Mouse (Mus musculus) R1 (cell line): ENCODE results near the gene Cdkl3.
A peak's percentile ranks its signal among the peaks of the same experiment; 100 is the strongest.

ENCODE experiments used
- DNase-seq: peaks from one replicate; pipeline ENCODE4 v3.0.0-alpha.2; 2018; ENCODE audit warnings: low read depth, low spot score

Cdkl3 gene

GRCm38 (mm10) chr11:52011541-52011940 lies 7.5 kb downstream of the Cdkl3 start:
- no peak for DNase-seq

GRCm38 (mm10) chr11:52018217-52018616 lies 14.2 kb downstream of the Cdkl3 start:
- DNase-seq: no peak

- DNase-seq: peak; percentile 63
Measured at GRCm38 (mm10) chr11:52032356-52032755, 28.3 kb downstream of the Cdkl3 start.

DNA sequence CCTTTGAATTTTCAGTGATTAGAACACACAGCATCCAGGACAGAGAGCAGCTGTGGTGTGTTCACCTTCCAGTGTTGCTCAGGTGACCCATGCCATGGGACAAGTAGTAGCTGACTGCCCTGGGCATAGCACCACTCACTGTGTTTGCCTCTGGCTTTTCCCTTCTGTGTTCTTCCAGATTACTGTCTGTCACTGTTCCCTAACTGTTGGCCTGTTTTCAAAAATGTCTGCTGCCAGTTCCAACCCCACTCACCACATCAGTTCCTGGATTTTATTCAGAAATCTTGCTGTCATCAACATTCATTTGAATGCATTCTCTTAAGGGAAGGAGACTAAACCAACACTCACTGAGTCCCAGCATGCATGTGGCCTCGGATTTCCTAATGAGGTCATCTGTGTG lies 29.9 kb downstream of the Cdkl3 start:
- no peak for DNase-seq

DNA sequence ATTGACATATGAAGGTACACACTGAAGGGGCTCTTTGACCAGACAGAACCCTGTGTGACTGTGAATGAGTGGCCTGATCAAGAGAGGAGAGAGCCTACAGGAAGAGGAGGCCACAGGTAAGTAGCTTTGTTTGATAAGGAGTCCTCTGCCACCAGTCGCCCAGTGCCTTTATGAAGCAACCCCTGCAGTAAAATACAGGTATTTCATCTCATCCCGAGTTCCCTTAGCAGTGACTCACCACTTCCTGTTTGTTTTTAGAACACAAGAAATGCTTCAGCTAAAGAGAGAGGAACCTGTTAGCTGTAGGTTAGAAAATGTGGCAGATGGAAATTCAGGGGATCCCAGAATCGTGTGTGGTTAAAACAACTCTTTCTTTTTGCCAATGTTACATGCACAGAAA lies 31.9 kb downstream of the Cdkl3 start:
- DNase-seq: no peak

DNA sequence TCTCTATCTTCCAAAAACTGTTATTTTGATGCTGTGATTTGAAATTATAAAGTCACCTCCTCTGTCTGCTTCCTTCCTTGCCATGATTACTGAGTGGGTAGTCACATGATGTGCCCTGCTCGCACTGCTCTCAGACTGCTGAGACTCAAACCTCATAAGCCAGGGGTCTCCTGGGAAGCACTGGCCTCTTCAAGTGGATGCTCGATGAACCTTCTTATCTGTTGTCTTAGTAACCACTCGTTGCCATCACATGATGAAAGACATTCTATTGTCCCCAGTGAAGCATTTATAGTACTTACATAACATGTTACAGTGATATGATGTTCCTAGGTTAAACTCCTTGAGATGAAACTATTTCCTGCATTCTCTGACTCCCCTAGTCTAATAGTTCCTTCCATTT lies 33.6 kb downstream of the Cdkl3 start:
- DNase-seq: no peak

GRCm38 (mm10) chr11:52043224-52043623 lies 39.2 kb downstream of the Cdkl3 start:
- no peak for DNase-seq

- peak; percentile 18 for DNase-seq
Measured at GRCm38 (mm10) chr11:52044156-52044555, 40.1 kb downstream of the Cdkl3 start.

- peak; percentile 24 for DNase-seq
Measured at GRCm38 (mm10) chr11:52046446-52047165, 42.6 kb downstream of the Cdkl3 start.

DNA sequence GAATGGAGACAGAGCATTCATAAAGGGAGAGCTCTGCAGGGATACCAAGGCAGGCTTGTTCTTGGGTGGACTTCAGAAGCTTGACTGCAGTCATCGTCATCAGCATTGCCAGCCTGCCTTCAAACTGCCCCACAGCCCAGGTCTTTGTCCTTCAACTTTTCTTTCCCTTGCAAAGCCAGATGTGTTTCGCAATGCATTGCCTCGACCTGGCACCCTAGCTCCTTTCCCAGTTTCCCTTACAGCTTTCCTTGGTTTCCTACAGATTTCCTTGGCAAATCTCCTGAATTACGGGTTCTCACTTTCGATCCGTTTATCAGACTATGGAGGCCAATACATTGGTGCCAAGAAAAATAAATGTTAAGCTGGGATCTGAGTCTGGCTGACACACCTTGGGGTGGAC lies 49.4 kb downstream of the Cdkl3 start:
- DNase-seq: no peak

GRCm38 (mm10) chr11:52054728-52055127 lies 50.7 kb downstream of the Cdkl3 start:
- no peak for DNase-seq

- DNase-seq: no peak
Measured at GRCm38 (mm10) chr11:52056198-52056597, 52.2 kb downstream of the Cdkl3 start.

DNA sequence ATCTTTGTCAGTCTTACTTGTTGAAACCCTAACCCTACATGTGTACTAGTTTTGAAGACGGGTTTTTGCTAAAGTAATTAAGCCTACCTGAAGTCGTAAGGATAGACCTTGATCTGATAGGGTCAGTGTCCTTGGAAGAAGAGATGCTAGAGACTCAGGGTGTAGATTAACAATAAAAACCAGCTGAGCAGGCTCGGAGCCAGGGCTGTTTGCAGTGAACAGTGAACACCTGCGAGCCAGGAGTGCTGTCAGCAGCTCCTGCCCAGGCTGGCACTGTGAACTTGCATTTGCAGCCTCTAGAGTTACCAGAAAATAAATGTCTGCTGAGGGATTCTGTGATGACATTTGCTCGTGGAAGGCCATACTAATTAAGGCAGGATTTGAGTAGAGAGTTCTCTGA lies 55.0 kb downstream of the Cdkl3 start:
- no peak for DNase-seq

DNA sequence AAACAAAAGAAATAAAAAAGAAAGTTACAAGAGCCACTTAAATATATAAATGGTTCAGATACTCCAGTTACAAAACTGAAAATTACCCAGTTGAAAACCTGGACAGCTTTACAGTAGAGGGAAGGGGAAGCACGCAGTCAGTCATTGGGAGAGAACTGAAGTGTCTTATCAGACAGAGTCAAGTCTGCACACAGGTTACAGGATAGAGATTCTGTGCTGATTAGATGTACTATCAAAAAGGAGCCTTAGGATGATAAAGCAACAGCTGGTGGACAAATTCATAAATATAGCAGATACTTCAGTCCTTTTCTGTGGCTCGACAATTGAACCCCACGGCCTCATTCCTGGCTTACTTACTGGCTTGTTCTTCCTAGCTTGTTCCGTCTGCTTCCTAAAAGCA lies 56.3 kb downstream of the Cdkl3 start:
- no peak for DNase-seq

DNA sequence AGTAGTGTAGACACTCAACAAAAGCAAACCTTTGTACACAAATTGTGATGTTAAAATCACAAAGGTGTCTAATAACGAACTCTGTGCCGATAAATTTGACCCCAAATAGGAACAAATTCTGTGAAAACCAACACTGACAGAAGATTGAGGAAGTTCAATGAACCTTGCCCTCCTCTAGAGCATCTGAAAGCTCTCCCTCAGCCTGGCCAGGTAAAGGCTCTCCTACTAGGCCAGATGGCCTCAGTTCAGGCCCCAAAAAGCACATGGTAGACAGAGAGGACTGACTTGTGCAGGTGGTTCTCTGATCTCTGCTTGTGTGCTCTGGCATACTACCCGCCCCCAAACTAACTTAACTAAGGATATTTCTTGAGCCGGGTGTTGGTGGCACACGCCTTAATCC lies 58.4 kb downstream of the Cdkl3 start:
- no peak for DNase-seq

DNA sequence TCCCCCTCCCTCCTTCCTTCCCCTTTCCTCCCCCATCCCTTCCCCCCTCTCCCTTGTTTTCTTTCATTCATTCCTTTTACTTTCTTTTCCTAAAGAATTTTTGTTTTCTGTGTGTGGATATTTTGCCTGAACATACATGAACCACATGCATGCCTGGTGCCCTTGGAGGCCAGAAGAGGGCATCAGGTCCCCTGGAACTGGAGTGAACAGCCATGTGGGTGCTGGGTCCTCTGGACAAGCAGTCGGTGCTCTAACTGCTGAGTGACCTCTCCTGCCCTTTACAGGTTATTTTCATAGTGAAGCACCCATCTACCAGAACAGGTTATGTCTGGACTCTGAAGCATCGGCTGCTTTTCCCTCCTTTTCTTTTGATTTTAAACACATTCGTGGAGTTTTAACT lies 60.4 kb downstream of the Cdkl3 start:
- no peak for DNase-seq

- no peak for DNase-seq
Measured at GRCm38 (mm10) chr11:52065841-52066240, 61.8 kb downstream of the Cdkl3 start.

DNA sequence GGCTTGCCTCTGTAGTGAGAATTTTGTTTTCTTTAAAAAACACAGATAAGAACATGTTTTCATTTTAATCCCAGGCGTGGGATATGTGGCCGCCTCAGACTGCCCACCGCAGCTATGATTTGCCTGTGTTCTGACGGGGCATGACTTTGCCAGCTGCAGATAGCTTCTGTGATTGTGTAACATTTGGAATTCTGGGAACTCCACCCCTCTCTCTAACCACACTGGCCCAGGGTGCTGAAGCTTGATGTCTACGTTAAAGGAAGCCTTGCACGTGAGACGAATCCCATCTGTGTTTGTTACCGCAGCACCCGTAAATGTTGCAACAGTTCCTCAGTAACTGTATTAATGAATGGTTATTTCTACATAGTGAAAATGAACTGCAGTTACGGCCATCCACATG lies 67.7 kb downstream of the Cdkl3 start:
- no peak for DNase-seq

- DNase-seq: no peak
Measured at GRCm38 (mm10) chr11:52073528-52074170, 69.6 kb downstream of the Cdkl3 start.

GRCm38 (mm10) chr11:52074626-52075470 lies 70.8 kb downstream of the Cdkl3 start:
- no peak for DNase-seq

- no peak for DNase-seq
Measured at GRCm38 (mm10) chr11:52075794-52076633, 72.0 kb downstream of the Cdkl3 start.
